In the genomic region with DNA sequence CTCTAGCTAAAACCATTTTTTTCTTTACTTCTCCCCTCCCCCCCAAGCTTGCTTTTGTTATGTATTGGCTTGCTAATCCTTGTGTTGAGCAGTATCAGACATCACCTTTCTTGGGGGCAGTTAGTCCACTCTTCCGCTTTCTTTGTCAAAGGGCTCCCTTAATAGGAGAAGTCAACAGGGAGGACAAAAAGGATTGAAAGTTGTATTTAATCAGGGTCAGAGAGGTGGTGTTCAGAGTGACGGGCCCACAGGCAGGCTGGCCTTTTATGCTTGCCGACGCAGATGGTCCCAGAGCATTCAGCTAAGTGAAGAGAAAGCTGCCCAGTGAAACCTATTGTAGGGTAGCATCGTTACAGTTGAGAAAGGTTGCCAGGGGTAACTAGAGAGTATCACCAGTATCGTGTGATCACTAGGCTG, we compare ENCODE assay signal across 11 mouse cellular contexts.
A peak's percentile ranks its signal among the peaks of the same experiment; 100 is the strongest.
DNase-seq lines count a peak whose midpoint lies in the region; ATAC-seq lines count a peak whose summit lies in the region.
"Had no signal": no experiment of that assay in that cellular context is flagged by ENCODE, and none has a peak within 500 bp of the region (broad histone marks: within the 10 kb centered on the region; RNA-seq: fewer than 3 reads in every experiment).

No protein-coding gene starts in this region.

- no peak overlapping the region for H3K27ac ChIP-seq in hindbrain, embryonic 11.5 days (ENCODE audit: low read depth, low read length)
- 0 out of 2 replicates have a peak overlapping the region, but pooled peaks have one; percentile 31 for H3K27ac ChIP-seq in neural tube, embryonic 11.5 days (ENCODE audit: low read depth, low read length)
- H3K27ac ChIP-seq in liver, embryonic 11.5 days (ENCODE audit: low read depth, low read length): no peak overlapping the region
- H3K27ac ChIP-seq: heart, embryonic 15.5 days had no signal

- peak; percentile 67 for DNase-seq in ES-CJ7 (ENCODE audit: low read depth, low spot score)
- DNase-seq in embryo, embryonic 10.5 days (ENCODE audit: low spot score): peak; percentile 92
- DNase-seq in hindbrain, embryonic 11.5 days (ENCODE audit: low spot score): peak; percentile 84
- peak; percentile 80 for DNase-seq in neural tube, embryonic 11.5 days (ENCODE audit: low spot score)
- no peak for DNase-seq in adrenal gland, adult 8-10 months
- no peak for DNase-seq in c-Kit-positive CD71-positive TER-119-positive erythroid progenitor cells, embryonic 14.5 days (ENCODE audit: low spot score)
- no peak for DNase-seq in liver, embryonic 11.5 days (ENCODE audit: low spot score)
- DNase-seq: adrenal gland, postnatal 36 days; kidney, adult 2 months; right cerebral cortex, postnatal 14 days had no signal

- H3K36me3 ChIP-seq in hindbrain, embryonic 11.5 days (ENCODE audit: control insufficient read depth, insufficient read depth, low read length): no peaks in the 10 kb centered on the region
- no peaks in the 10 kb centered on the region for H3K36me3 ChIP-seq in neural tube, embryonic 11.5 days (ENCODE audit: control insufficient read depth, insufficient read depth, low read length)
- no peaks in the 10 kb centered on the region for H3K36me3 ChIP-seq in liver, embryonic 11.5 days (ENCODE audit: control insufficient read depth, insufficient read depth, low read length)
- H3K36me3 ChIP-seq: heart, embryonic 15.5 days had no signal

- peaks cover 4% of the 10 kb centered on the region; the same call in 1 of the 2 replicates for H3K27me3 ChIP-seq in hindbrain, embryonic 11.5 days (ENCODE audit: control insufficient read depth, insufficient read depth, low read length)
- no peaks in the 10 kb centered on the region for H3K27me3 ChIP-seq in neural tube, embryonic 11.5 days (ENCODE audit: control insufficient read depth, insufficient read depth, low read length)
- H3K27me3 ChIP-seq in liver, embryonic 11.5 days (replicated peaks; ENCODE audit: control insufficient read depth, insufficient read depth, low read length): no peaks in the 10 kb centered on the region
- H3K27me3 ChIP-seq: heart, embryonic 15.5 days had no signal

- H3K4me2 ChIP-seq in hindbrain, embryonic 11.5 days (replicated peaks; ENCODE audit: low read depth, low read length): no peak overlapping the region
- no peak overlapping the region for H3K4me2 ChIP-seq in neural tube, embryonic 11.5 days (ENCODE audit: low read depth)
- no peak overlapping the region for H3K4me2 ChIP-seq in liver, embryonic 11.5 days
- H3K4me2 ChIP-seq: heart, embryonic 15.5 days had no signal

- no peak overlapping the region for H3K4me3 ChIP-seq in hindbrain, embryonic 11.5 days (ENCODE audit: low read depth, low read length)
- no peak overlapping the region for H3K4me3 ChIP-seq in neural tube, embryonic 11.5 days (ENCODE audit: low read depth, low read length)
- H3K4me3 ChIP-seq in liver, embryonic 11.5 days (ENCODE audit: low read depth, low read length): no peak overlapping the region
- H3K4me3 ChIP-seq: heart, embryonic 15.5 days had no signal

- peak; percentile 92 for ATAC-seq in hindbrain, embryonic 11.5 days (ENCODE audit: low FRiP score)
- peak; percentile 96 for ATAC-seq in neural tube, embryonic 11.5 days (ENCODE audit: insufficient read depth, low FRiP score, low TSS enrichment)
- ATAC-seq in liver, embryonic 11.5 days (replicated peaks; ENCODE audit: low FRiP score): no peak

- H3K4me1 ChIP-seq in hindbrain, embryonic 11.5 days (replicated peaks; ENCODE audit: control insufficient read depth, insufficient read depth, low read length): no peaks in the 10 kb centered on the region
- H3K4me1 ChIP-seq in neural tube, embryonic 11.5 days (ENCODE audit: control insufficient read depth, insufficient read depth, low read length): no peaks in the 10 kb centered on the region; the same call in 1 of the 2 replicates
- H3K4me1 ChIP-seq in liver, embryonic 11.5 days (replicated peaks; ENCODE audit: control insufficient read depth, insufficient read depth, low read length): no peaks in the 10 kb centered on the region
- H3K4me1 ChIP-seq: heart, embryonic 15.5 days had no signal

- H3K9me3 ChIP-seq in hindbrain, embryonic 11.5 days (ENCODE audit: control insufficient read depth, low read length): no peaks in the 10 kb centered on the region
- H3K9me3 ChIP-seq in neural tube, embryonic 11.5 days (ENCODE audit: control insufficient read depth, low read length): no peaks in the 10 kb centered on the region
- H3K9me3 ChIP-seq in liver, embryonic 11.5 days (ENCODE audit: control insufficient read depth, low read length): no peaks in the 10 kb centered on the region
- H3K9me3 ChIP-seq: heart, embryonic 15.5 days had no signal

- no peak overlapping the region for H3K9ac ChIP-seq in hindbrain, embryonic 11.5 days (ENCODE audit: low read depth, low read length)
- H3K9ac ChIP-seq in neural tube, embryonic 11.5 days (ENCODE audit: low read length): no peak overlapping the region
- H3K9ac ChIP-seq in liver, embryonic 11.5 days (ENCODE audit: low read depth, low read length): no peak overlapping the region
- H3K9ac ChIP-seq: heart, embryonic 15.5 days had no signal

- 12% methylated on average over 6 of the region's 6 CpGs for WGBS in hindbrain, embryonic 11.5 days
- 12% methylated on average over 6 of the region's 6 CpGs for WGBS in neural tube, embryonic 11.5 days
- WGBS in liver, embryonic 11.5 days: 67% methylated on average over 6 of the region's 6 CpGs

Comparison
In these comparisons a context has a peak if more than half of its experiments do, and no peak if none do; other contexts are left out.
1. DNase-seq: peak in ES-CJ7 (single experiment), embryo, embryonic 10.5 days (single experiment), hindbrain, embryonic 11.5 days (single experiment) and neural tube, embryonic 11.5 days (single experiment); none in adrenal gland, adult 8-10 months (single experiment), c-Kit-positive CD71-positive TER-119-positive erythroid progenitor cells, embryonic 14.5 days (single experiment) and liver, embryonic 11.5 days (single experiment).